Mouse (Mus musculus) CH12.LX (cell line): ENCODE data around the gene Bbs10.

Experiments used
- CTCF ChIP-seq, 2 experiments: IDR thresholded peaks in 1 of 2; conservative IDR thresholded peaks in 1 of 2; 2 replicates each; pipeline ENCODE4 v1.5.1; 2011 to 2012; ENCODE audit warnings: low read depth in 2 of 2, low read length in 2 of 2, improper control_type of control experiment in 1 of 2, inconsistent platforms in 1 of 2, mild to moderate bottlenecking in 1 of 2, moderate library complexity in 1 of 2
- EP300 ChIP-seq: IDR thresholded peaks from 2 replicates; pipeline ENCODE4 v1.6.1; 2011; ENCODE audit warnings: low read length, improper control_type of control experiment
- MAX ChIP-seq: IDR thresholded peaks from 2 replicates; pipeline ENCODE4 v1.6.1; 2011; ENCODE audit warnings: low read length, improper control_type of control experiment
- POLR2A ChIP-seq: IDR thresholded peaks from 2 replicates; pipeline ENCODE4 v1.6.1; 2011; ENCODE audit warnings: low read depth, mild to moderate bottlenecking, improper control_type of control experiment, low read length
- TBP ChIP-seq: conservative IDR thresholded peaks from 2 replicates; pipeline ENCODE4 v1.6.1; 2011; ENCODE audit warnings: low read depth, low read length, improper control_type of control experiment

- TF ChIP-seq TBP (no peak), POLR2A (no peak), CTCF (conservative IDR thresholded peaks at IDR 0.05 in 1 of 2, IDR thresholded peaks at IDR 0.05 in 1 of 2; ENCODE audit: low read depth in 2 of 2, low read length in 2 of 2) (no peak), MAX (no peak), EP300 (no peak)
These were observed 22.7 kb upstream of the Bbs10 start for GRCm38 (mm10) chr10:111275822-111276221.
